Mouse (Mus musculus): ENCODE measurements around the gene Casr. TPM values are rescaled to one million over a fixed set of nuclear protein-coding genes. Genes with fewer than 3 reads are reported as not detected.

Casr gene
- polyA plus RNA-seq, 1 experiment from 2014 or later = not detected

- Histone ChIP-seq H3K9me3 (no peaks in the 10 kb centered on the region), H3K27ac (no peak overlapping the region), H3K4me3 (no peak overlapping the region), H3K9ac (no peak overlapping the region), H3K4me2 (no peak overlapping the region), H3K36me3 (no peaks in the 10 kb centered on the region), H3K27me3 (no peaks in the 10 kb centered on the region), H3K4me1 (replicated peaks) (no peaks in the 10 kb centered on the region)
- ATAC-seq (ENCODE audit: low FRiP score) = no peak
- 94% methylated on average over 3 of the region's 3 CpGs for WGBS
These were observed 18.9 kb downstream of the Casr start for GRCm38 (mm10) chr16:36543091-36543490.

GRCm38 (mm10) chr16:36540834-36541233 is 21.1 kb downstream of the Casr start:
- H3K4me2 ChIP-seq = no peak overlapping the region
- 65% methylated on average over 6 of the region's 6 CpGs for WGBS
- no peaks in the 10 kb centered on the region for H3K4me1 ChIP-seq (replicated peaks)
- H3K36me3 ChIP-seq = no peaks in the 10 kb centered on the region
- no peak overlapping the region for H3K9ac ChIP-seq
- H3K27me3 ChIP-seq = no peaks in the 10 kb centered on the region
- H3K4me3 ChIP-seq = no peak overlapping the region
- no peaks in the 10 kb centered on the region for H3K9me3 ChIP-seq
- H3K27ac ChIP-seq = no peak overlapping the region
- ATAC-seq (ENCODE audit: low FRiP score) = no peak

GRCm38 (mm10) chr16:36532981-36533687 is 28.8 kb downstream of the Casr start:
- Histone ChIP-seq H3K36me3 (no peaks in the 10 kb centered on the region), H3K4me3 (no peak overlapping the region), H3K4me2 (no peak overlapping the region), H3K9me3 (no peaks in the 10 kb centered on the region), H3K27me3 (no peaks in the 10 kb centered on the region), H3K27ac (no peak overlapping the region), H3K4me1 (replicated peaks) (no peaks in the 10 kb centered on the region), H3K9ac (no peak overlapping the region)
- ATAC-seq (ENCODE audit: low FRiP score) = no peak
- 79% methylated on average over 11 of the region's 11 CpGs for WGBS

- no peak for ATAC-seq (ENCODE audit: low FRiP score)
- 80% methylated on average over 4 of the region's 4 CpGs for WGBS
These were observed 29.9 kb downstream of the Casr start for GRCm38 (mm10) chr16:36532046-36532445.

GRCm38 (mm10) chr16:36531630-36532029 is 30.3 kb downstream of the Casr start:
- Histone ChIP-seq H3K9ac (no peak overlapping the region), H3K27me3 (no peaks in the 10 kb centered on the region), H3K4me1 (replicated peaks) (no peaks in the 10 kb centered on the region; the same call in 1 of the 2 replicates), H3K4me2 (no peak overlapping the region), H3K9me3 (no peaks in the 10 kb centered on the region), H3K4me3 (no peak overlapping the region), H3K27ac (no peak overlapping the region), H3K36me3 (no peaks in the 10 kb centered on the region)
- 80% methylated on average over 5 of the region's 5 CpGs for WGBS
- no peak for ATAC-seq (ENCODE audit: low FRiP score)

More at GRCm38 (mm10) chr16:36532046-36532445, 29.9 kb downstream of the Casr start:
- Histone ChIP-seq H3K27ac (no peak overlapping the region), H3K27me3 (no peaks in the 10 kb centered on the region), H3K4me1 (replicated peaks) (no peaks in the 10 kb centered on the region), H3K9me3 (no peaks in the 10 kb centered on the region), H3K4me3 (no peak overlapping the region), H3K36me3 (no peaks in the 10 kb centered on the region), H3K9ac (no peak overlapping the region), H3K4me2 (no peak overlapping the region)

- Histone ChIP-seq H3K27me3 (no peaks in the 10 kb centered on the region), H3K27ac (no peak overlapping the region), H3K9me3 (no peaks in the 10 kb centered on the region), H3K4me1 (replicated peaks) (no peaks in the 10 kb centered on the region; the same call in 1 of the 2 replicates), H3K4me2 (no peak overlapping the region), H3K4me3 (no peak overlapping the region), H3K9ac (no peak overlapping the region), H3K36me3 (no peaks in the 10 kb centered on the region)
- no peak for ATAC-seq (ENCODE audit: low FRiP score)
- 77% methylated on average over 15 of the region's 15 CpGs for WGBS
These were observed 31.1 kb downstream of the Casr start for GRCm38 (mm10) chr16:36530566-36531552.

GRCm38 (mm10) chr16:36528822-36529221 is 33.1 kb downstream of the Casr start:
- Histone ChIP-seq H3K4me1 (replicated peaks) (no peaks in the 10 kb centered on the region; the same call in 1 of the 2 replicates), H3K9ac (no peak overlapping the region), H3K4me3 (no peak overlapping the region), H3K4me2 (no peak overlapping the region), H3K9me3 (no peaks in the 10 kb centered on the region), H3K27ac (no peak overlapping the region), H3K36me3 (no peaks in the 10 kb centered on the region), H3K27me3 (no peaks in the 10 kb centered on the region)
- ATAC-seq (ENCODE audit: low FRiP score) = no peak
- WGBS = 82% methylated on average over 3 of the region's 3 CpGs

- Histone ChIP-seq H3K9me3 (no peaks in the 10 kb centered on the region), H3K27me3 (no peaks in the 10 kb centered on the region), H3K9ac (no peak overlapping the region), H3K4me3 (no peak overlapping the region), H3K4me2 (no peak overlapping the region), H3K27ac (no peak overlapping the region), H3K4me1 (replicated peaks) (no peaks in the 10 kb centered on the region; the same call in 1 of the 2 replicates), H3K36me3 (no peaks in the 10 kb centered on the region)
- WGBS = 58% methylated on average over 6 of the region's 6 CpGs
- no peak for ATAC-seq (ENCODE audit: low FRiP score)
These were observed 35.2 kb downstream of the Casr start for GRCm38 (mm10) chr16:36526596-36527282.

GRCm38 (mm10) chr16:36523095-36523494 is 38.8 kb downstream of the Casr start:
- H3K4me1 ChIP-seq (replicated peaks) = no peaks in the 10 kb centered on the region; the same call in 1 of the 2 replicates
- no peaks in the 10 kb centered on the region for H3K27me3 ChIP-seq
- no peak overlapping the region for H3K4me3 ChIP-seq
- no peak overlapping the region for H3K9ac ChIP-seq
- H3K27ac ChIP-seq = no peak overlapping the region
- H3K9me3 ChIP-seq = no peaks in the 10 kb centered on the region
- ATAC-seq (ENCODE audit: low FRiP score) = no peak
- no peak overlapping the region for H3K4me2 ChIP-seq
- WGBS = 74% methylated on average over 5 of the region's 5 CpGs
- no peaks in the 10 kb centered on the region for H3K36me3 ChIP-seq

GRCm38 (mm10) chr16:36516355-36516754 is 45.6 kb downstream of the Casr start:
- H3K9me3 ChIP-seq = no peaks in the 10 kb centered on the region
- no peak for ATAC-seq (ENCODE audit: low FRiP score)
- no peaks in the 10 kb centered on the region for H3K27me3 ChIP-seq
- H3K4me2 ChIP-seq = no peak overlapping the region
- no peak overlapping the region for H3K4me3 ChIP-seq
- H3K36me3 ChIP-seq = no peaks in the 10 kb centered on the region
- H3K9ac ChIP-seq = no peak overlapping the region
- WGBS = 89% methylated on average over 2 of the region's 2 CpGs
- H3K4me1 ChIP-seq (replicated peaks) = no peaks in the 10 kb centered on the region
- H3K27ac ChIP-seq = no peak overlapping the region

GRCm38 (mm10) chr16:36507300-36507699 is 54.6 kb downstream of the Casr start:
- H3K4me3 ChIP-seq = no peak overlapping the region
- H3K27ac ChIP-seq = no peak overlapping the region
- no peaks in the 10 kb centered on the region for H3K4me1 ChIP-seq (replicated peaks)
- H3K27me3 ChIP-seq = no peaks in the 10 kb centered on the region
- H3K36me3 ChIP-seq = no peaks in the 10 kb centered on the region
- ATAC-seq (ENCODE audit: low FRiP score) = no peak
- H3K9ac ChIP-seq = no peak overlapping the region
- H3K4me2 ChIP-seq = no peak overlapping the region
- 94% methylated on average over 5 of the region's 5 CpGs for WGBS
- H3K9me3 ChIP-seq = no peaks in the 10 kb centered on the region

- ATAC-seq (ENCODE audit: low FRiP score) = no peak
- Histone ChIP-seq H3K9me3 (no peaks in the 10 kb centered on the region), H3K27ac (no peak overlapping the region), H3K4me2 (no peak overlapping the region), H3K27me3 (no peaks in the 10 kb centered on the region), H3K36me3 (no peaks in the 10 kb centered on the region), H3K4me1 (replicated peaks) (no peaks in the 10 kb centered on the region), H3K9ac (no peak overlapping the region), H3K4me3 (no peak overlapping the region)
These were observed 55.1 kb downstream of the Casr start for GRCm38 (mm10) chr16:36506827-36507226.

All from hindbrain, embryonic 13.5 days (tissue).